Mouse (Mus musculus): ENCODE measurements around the gene Cyth1.

DNA sequence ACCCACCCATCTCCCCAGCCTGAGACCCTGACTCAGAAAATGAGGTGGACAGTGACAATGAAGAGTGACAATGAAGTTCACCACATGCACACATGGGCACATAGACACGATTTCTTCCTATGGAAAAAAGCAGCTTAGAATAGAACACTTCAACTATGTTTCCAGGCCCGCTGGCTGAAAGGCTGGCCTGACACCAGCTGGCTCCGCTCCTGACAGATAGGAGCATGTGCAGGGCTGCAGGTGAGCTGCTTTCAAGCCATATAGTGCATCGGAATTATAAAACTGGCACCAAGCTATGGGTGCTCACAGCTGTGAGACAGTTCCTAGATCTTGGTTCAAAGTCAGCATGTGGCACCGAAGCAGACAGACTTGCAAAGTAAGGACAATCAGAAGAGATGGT lies 78.1 kb downstream of the Cyth1 start:
- no peak for TF ChIP-seq EP300 (optimal IDR thresholded peaks at IDR 0.05)
- TF ChIP-seq CTCF (IDR thresholded peaks at IDR 0.05; ENCODE audit: low read depth): no peak
